Comparison of ENCODE assay signal across 24 mouse cellular contexts in genomic region chr14:120259426-120259825, GRCm38 (mm10). TPM values are rescaled to one million over a fixed set of nuclear protein-coding genes. Genes with fewer than 3 reads are reported as not detected.
A peak's percentile ranks its signal among the peaks of the same experiment; 100 is the strongest.
DNase-seq lines count a peak whose midpoint lies in the region; ATAC-seq and TF ChIP-seq lines count a peak whose summit lies in the region.
"Had no signal": no experiment of that assay in that cellular context is flagged by ENCODE, and none has a peak within 500 bp of the region (broad histone marks: within the 10 kb centered on the region; RNA-seq: fewer than 3 reads in every experiment).

No protein-coding gene starts in this region.

- no peak overlapping the region for H3K4me3 ChIP-seq in heart, embryonic 10.5 days
- H3K4me3 ChIP-seq in heart, adult 2 months = no peak overlapping the region
- H3K4me3 ChIP-seq in lung, postnatal 0 days (ENCODE audit: low read depth, low read length) = no peak overlapping the region
- no peak overlapping the region for H3K4me3 ChIP-seq in midbrain, embryonic 16.5 days (ENCODE audit: low read depth, low read length)
- H3K4me3 ChIP-seq in midbrain, embryonic 10.5 days = no peak overlapping the region
- no peak overlapping the region for H3K4me3 ChIP-seq in midbrain, postnatal 0 days (ENCODE audit: low read depth, low read length)
- H3K4me3 ChIP-seq: embryonic facial prominence, embryonic 12.5 days; embryonic facial prominence, embryonic 15.5 days; heart, embryonic 13.5 days; hindbrain, embryonic 15.5 days; intestine, embryonic 15.5 days had no signal

- H3K9me3 ChIP-seq in heart, embryonic 10.5 days = no peaks in the 10 kb centered on the region
- H3K9me3 ChIP-seq in lung, postnatal 0 days (ENCODE audit: low read length) = no peaks in the 10 kb centered on the region
- H3K9me3 ChIP-seq in midbrain, embryonic 16.5 days (replicated peaks; ENCODE audit: control insufficient read depth, low read length, poor library complexity, severe bottlenecking) = no peaks in the 10 kb centered on the region
- no peaks in the 10 kb centered on the region for H3K9me3 ChIP-seq in midbrain, embryonic 10.5 days (replicated peaks)
- H3K9me3 ChIP-seq in midbrain, postnatal 0 days (ENCODE audit: low read length) = no peaks in the 10 kb centered on the region
- H3K9me3 ChIP-seq: embryonic facial prominence, embryonic 12.5 days; embryonic facial prominence, embryonic 15.5 days; heart, embryonic 13.5 days; hindbrain, embryonic 15.5 days; intestine, embryonic 15.5 days had no signal

- TF ChIP-seq CTCF in heart, adult 2 months (IDR thresholded peaks at IDR 0.05) = no peak
- TF ChIP-seq CTCF in lung, postnatal 0 days (IDR thresholded peaks at IDR 0.05) = no peak
- no peak for TF ChIP-seq CTCF in midbrain, postnatal 0 days (IDR thresholded peaks at IDR 0.05)

- H3K9ac ChIP-seq in heart, adult 2 months (ENCODE audit: low read depth, low read length) = no peak overlapping the region
- no peak overlapping the region for H3K9ac ChIP-seq in lung, postnatal 0 days (replicated peaks; ENCODE audit: low read depth)
- H3K9ac ChIP-seq in midbrain, embryonic 16.5 days (ENCODE audit: low read depth, low read length) = no peak overlapping the region
- H3K9ac ChIP-seq in midbrain, postnatal 0 days (replicated peaks; ENCODE audit: low read length, poor library complexity, severe bottlenecking) = no peak overlapping the region
- H3K9ac ChIP-seq: embryonic facial prominence, embryonic 12.5 days; embryonic facial prominence, embryonic 15.5 days; heart, embryonic 13.5 days; hindbrain, embryonic 15.5 days; intestine, embryonic 15.5 days had no signal

- H3K4me2 ChIP-seq in lung, postnatal 0 days (replicated peaks; ENCODE audit: low read depth, low read length) = no peak overlapping the region
- H3K4me2 ChIP-seq in midbrain, embryonic 16.5 days (ENCODE audit: low read length) = no peak overlapping the region
- H3K4me2 ChIP-seq in midbrain, postnatal 0 days (ENCODE audit: low read depth, low read length, poor library complexity, severe bottlenecking) = no peak overlapping the region
- H3K4me2 ChIP-seq: embryonic facial prominence, embryonic 12.5 days; embryonic facial prominence, embryonic 15.5 days; heart, embryonic 13.5 days; hindbrain, embryonic 15.5 days; intestine, embryonic 15.5 days had no signal

- H3K79me2 ChIP-seq in heart, adult 2 months (replicated peaks; ENCODE audit: control insufficient read depth, insufficient read depth, low read length) = no peaks in the 10 kb centered on the region

- TF ChIP-seq POLR2A in heart, adult 2 months (IDR thresholded peaks at IDR 0.05; ENCODE audit: insufficient read depth, low read depth, low read length) = no peak

- no peaks in the 10 kb centered on the region for H3K36me3 ChIP-seq in heart, embryonic 10.5 days
- H3K36me3 ChIP-seq in heart, adult 2 months (ENCODE audit: control insufficient read depth, insufficient read depth, low read length) = 0 out of 2 replicates have a peak, but pooled peaks cover 2% of the 10 kb centered on the region
- H3K36me3 ChIP-seq in lung, postnatal 0 days (ENCODE audit: insufficient read depth, low read length) = no peaks in the 10 kb centered on the region
- H3K36me3 ChIP-seq in midbrain, embryonic 16.5 days (ENCODE audit: control insufficient read depth, insufficient read depth, low read length) = no peaks in the 10 kb centered on the region
- no peaks in the 10 kb centered on the region for H3K36me3 ChIP-seq in midbrain, embryonic 10.5 days
- no peaks in the 10 kb centered on the region for H3K36me3 ChIP-seq in midbrain, postnatal 0 days (ENCODE audit: insufficient read depth, low read length)
- H3K36me3 ChIP-seq: embryonic facial prominence, embryonic 12.5 days; embryonic facial prominence, embryonic 15.5 days; heart, embryonic 13.5 days; hindbrain, embryonic 15.5 days; intestine, embryonic 15.5 days had no signal

- WGBS in heart, embryonic 10.5 days = 82% methylated on average over 1 of the region's 1 CpGs
- WGBS in heart, adult 2 months = 87% methylated on average over 1 of the region's 1 CpGs
- 56% methylated on average over 1 of the region's 1 CpGs for WGBS in lung, postnatal 0 days
- 60% methylated on average over 1 of the region's 1 CpGs for WGBS in midbrain, embryonic 16.5 days
- 91% methylated on average over 1 of the region's 1 CpGs for WGBS in midbrain, embryonic 10.5 days
- WGBS in midbrain, postnatal 0 days = 67% methylated on average over 1 of the region's 1 CpGs

- intact Hi-C loops in heart, adult 2 months (cut with DNase I) = no loop called here

- H3K4me1 ChIP-seq in heart, embryonic 10.5 days = no peaks in the 10 kb centered on the region
- no peaks in the 10 kb centered on the region; the same call in 1 of the 2 replicates for H3K4me1 ChIP-seq in heart, adult 2 months (ENCODE audit: control insufficient read depth, insufficient read depth, low read length)
- H3K4me1 ChIP-seq in lung, postnatal 0 days (ENCODE audit: insufficient read depth, low read depth, low read length) = no peaks in the 10 kb centered on the region
- no peaks in the 10 kb centered on the region for H3K4me1 ChIP-seq in midbrain, embryonic 16.5 days (ENCODE audit: control insufficient read depth, insufficient read depth, low read length)
- H3K4me1 ChIP-seq in midbrain, embryonic 10.5 days = no peaks in the 10 kb centered on the region
- no peaks in the 10 kb centered on the region for H3K4me1 ChIP-seq in midbrain, postnatal 0 days (ENCODE audit: insufficient read depth, low read length)
- H3K4me1 ChIP-seq: embryonic facial prominence, embryonic 12.5 days; embryonic facial prominence, embryonic 15.5 days; heart, embryonic 13.5 days; hindbrain, embryonic 15.5 days had no signal

- ATAC-seq in lung, postnatal 0 days = peak; percentile 38
- ATAC-seq in midbrain, embryonic 16.5 days = 0 out of 2 replicates have a peak, but pooled peaks have one; percentile 28
- ATAC-seq in midbrain, postnatal 0 days (ENCODE audit: low FRiP score) = peak; percentile 71; the same call in 1 of the 2 replicates
- ATAC-seq: activated CD4-positive, CD25-positive, alpha-beta regulatory T cell, adult 4 months; CD4-positive, CD25-positive, alpha-beta regulatory T cell, adult 4 months; forebrain, embryonic 14.5 days; intestine, embryonic 15.5 days had no signal

- H3K27me3 ChIP-seq in heart, embryonic 10.5 days (ENCODE audit: insufficient read depth, poor library complexity, severe bottlenecking) = no peaks in the 10 kb centered on the region
- H3K27me3 ChIP-seq in heart, adult 2 months (ENCODE audit: control insufficient read depth, insufficient read depth, low read length) = no peaks in the 10 kb centered on the region
- no peaks in the 10 kb centered on the region for H3K27me3 ChIP-seq in lung, postnatal 0 days (replicated peaks; ENCODE audit: insufficient read depth, low read length)
- no peaks in the 10 kb centered on the region for H3K27me3 ChIP-seq in midbrain, embryonic 16.5 days (ENCODE audit: control insufficient read depth, insufficient read depth, low read depth, low read length)
- no peaks in the 10 kb centered on the region for H3K27me3 ChIP-seq in midbrain, embryonic 10.5 days (ENCODE audit: low read depth, poor library complexity, severe bottlenecking)
- no peaks in the 10 kb centered on the region for H3K27me3 ChIP-seq in midbrain, postnatal 0 days (ENCODE audit: insufficient read depth, low read length)
- H3K27me3 ChIP-seq: embryonic facial prominence, embryonic 12.5 days; embryonic facial prominence, embryonic 15.5 days; heart, embryonic 13.5 days; hindbrain, embryonic 15.5 days; intestine, embryonic 15.5 days had no signal

- TF ChIP-seq EP300 in heart, adult 2 months (IDR thresholded peaks at IDR 0.05; ENCODE audit: insufficient read depth, low read depth, low read length) = no peak
- TF ChIP-seq EP300 in lung, postnatal 0 days (IDR thresholded peaks at IDR 0.05) = no peak

- peak; percentile 31 for DNase-seq in heart, embryonic 10.5 days (ENCODE audit: low spot score)
- DNase-seq in heart, adult 2 months = no peak
- no peak for DNase-seq in lung, postnatal 0 days (ENCODE audit: low spot score)
- no peak for DNase-seq in lung, postnatal 14 days
- DNase-seq in midbrain, embryonic 10.5 days (ENCODE audit: low spot score) = no peak
- no peak for DNase-seq in midbrain, postnatal 0 days (ENCODE audit: low spot score)
- DNase-seq in adrenal gland, postnatal 25 days = no peak
- DNase-seq: adrenal gland, adult 8-10 months; adrenal gland, postnatal 36 days; cerebellum, adult 11 months; cerebellum, adult 2 months; cerebellum, adult 9-11 months; cerebellum, postnatal 25 days; gastrocnemius, postnatal 10 days; gastrocnemius, postnatal 36 days had no signal

- H3K27ac ChIP-seq in heart, embryonic 10.5 days = no peak overlapping the region
- H3K27ac ChIP-seq in heart, adult 2 months = no peak overlapping the region
- no peak overlapping the region for H3K27ac ChIP-seq in lung, postnatal 0 days (ENCODE audit: low read length)
- H3K27ac ChIP-seq in midbrain, embryonic 16.5 days (ENCODE audit: low read length) = no peak overlapping the region
- no peak overlapping the region for H3K27ac ChIP-seq in midbrain, embryonic 10.5 days (replicated peaks)
- H3K27ac ChIP-seq in midbrain, postnatal 0 days (ENCODE audit: low read depth, low read length) = no peak overlapping the region
- H3K27ac ChIP-seq: embryonic facial prominence, embryonic 12.5 days; embryonic facial prominence, embryonic 15.5 days; heart, embryonic 13.5 days; hindbrain, embryonic 15.5 days; intestine, embryonic 15.5 days had no signal

RNA-seq across cellular contexts. Expression of gene Mbnl2, which starts 16.0 kb away (rescaled TPM):
- polyA plus RNA-seq in heart, embryonic 10.5 days (2016; fragmentation: Nextera tagmentation; extraction: Ambion mirVana) = 71.5 and 91.4 TPM in 2 replicates
- 100 to 1,000 TPM; 221 to 258 TPM for total RNA-seq in heart, adult 2 months (2021)
- polyA plus RNA-seq in heart, adult 2 months (2012; rRNA removed) = 91.1 and 133 TPM in 2 replicates
- polyA plus RNA-seq in lung, postnatal 0 days (2015; fragmentation: Nextera tagmentation; extraction: Ambion mirVana) = 171 and 176 TPM in 2 replicates
- 21.8 and 23.6 TPM in 2 replicates for polyA plus RNA-seq in midbrain, embryonic 16.5 days (2015; fragmentation: Nextera tagmentation; extraction: Ambion mirVana)
- 24.0 and 30.5 TPM in 2 replicates for polyA plus RNA-seq in midbrain, embryonic 10.5 days (2016; fragmentation: Nextera tagmentation; extraction: Ambion mirVana)
- total RNA-seq in midbrain, postnatal 0 days (2014; rRNA removed) = 40.4 and 41.4 TPM in 2 replicates
- 19.5 and 20.4 TPM in 2 replicates for polyA plus RNA-seq in midbrain, postnatal 0 days (2015; fragmentation: Nextera tagmentation; extraction: Ambion mirVana)
- 202 and 226 TPM in 2 replicates for total RNA-seq in adrenal gland, postnatal 25 days (2021)
